Mouse (Mus musculus) granulocyte monocyte progenitor cell, adult 5-6 weeks (primary cell): ENCODE data around the gene Ube2ql1. TPM values are rescaled to one million over a fixed set of nuclear protein-coding genes. Genes with fewer than 3 reads are reported as not detected.
A peak's percentile ranks its signal among the peaks of the same experiment; 100 is the strongest.

Experiments used
- ATAC-seq: replicated peaks from 2 replicates; pipeline ENCODE4 v1.8.0; 2016; ENCODE audit warnings: mild to moderate bottlenecking, moderate TSS enrichment, inconsistent platforms; ENCODE audit not compliant: poor library complexity, severe bottlenecking
- total RNA-seq, 2 experiments: library from RNA; stranded (forward) in 1 of 2; stranded (reverse) in 1 of 2; fragments of 200-712, 200-1000 nt in 1 of 2; fragments of >200 nt in 1 of 2; fragmentation: Nextera tagmentation in 1 of 2; gene quantifications; 2 replicates each; pipeline ENCODE4 v1.2.3; 2014 to 2017

Gene Ube2ql1
- total RNA-seq, 2 experiments from 2014 or later = not detected

DNA sequence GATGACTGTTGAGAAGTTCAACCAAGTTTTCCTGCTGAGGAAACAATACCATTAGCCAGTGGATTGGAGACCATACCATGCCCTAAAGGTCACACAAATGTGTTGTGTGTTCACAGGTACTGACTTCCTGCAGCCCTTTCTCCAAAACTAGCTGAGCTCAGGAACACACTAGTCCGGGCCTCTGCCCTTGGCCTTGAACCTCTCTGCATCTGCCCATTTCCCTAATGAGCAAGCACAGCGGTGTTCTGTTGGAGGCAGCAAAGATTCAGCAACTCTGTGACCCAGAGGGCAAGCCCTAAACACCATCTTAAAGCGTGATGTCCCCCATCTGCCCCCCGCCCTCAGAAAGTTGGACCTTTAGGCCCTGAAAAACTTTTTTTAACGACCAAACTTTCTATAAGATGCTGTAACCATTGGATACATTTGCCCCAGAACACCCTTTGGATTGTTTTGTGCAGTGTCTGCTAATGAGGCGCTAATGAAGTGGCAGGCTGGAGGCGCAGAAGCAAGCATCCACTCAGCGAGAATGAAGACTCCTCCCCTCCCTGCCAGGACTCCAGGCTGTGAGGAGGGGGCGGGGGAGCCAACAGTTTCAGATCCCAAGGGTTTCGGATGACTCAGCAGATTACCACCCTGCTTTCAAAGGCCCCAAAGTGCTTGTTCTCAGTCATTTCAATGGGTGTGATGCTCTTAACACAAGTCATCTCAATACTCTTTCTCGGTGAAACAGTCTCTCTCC is 21.7 kb downstream of the Ube2ql1 start:
- ATAC-seq = no peak

DNA sequence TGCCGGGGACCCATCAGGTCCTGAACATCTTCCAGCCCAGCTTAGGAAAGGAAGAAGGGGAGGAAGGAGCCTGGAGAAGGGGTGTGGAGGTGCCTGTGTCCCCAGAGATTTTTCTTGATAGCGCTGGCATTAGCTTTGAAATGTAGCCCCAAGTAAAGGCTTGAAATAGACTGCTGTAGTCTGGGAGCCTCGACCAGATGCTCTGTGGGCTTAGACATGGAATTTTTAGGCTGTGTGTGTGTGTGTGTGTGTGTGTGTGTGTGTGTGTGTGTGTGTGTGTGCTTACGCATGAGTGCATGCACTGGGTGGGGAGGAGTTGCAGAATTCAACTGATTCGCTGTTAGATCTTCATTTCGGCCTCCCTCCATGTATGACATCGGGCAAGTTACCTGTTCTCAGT is 31.5 kb downstream of the Ube2ql1 start:
- no peak for ATAC-seq

DNA sequence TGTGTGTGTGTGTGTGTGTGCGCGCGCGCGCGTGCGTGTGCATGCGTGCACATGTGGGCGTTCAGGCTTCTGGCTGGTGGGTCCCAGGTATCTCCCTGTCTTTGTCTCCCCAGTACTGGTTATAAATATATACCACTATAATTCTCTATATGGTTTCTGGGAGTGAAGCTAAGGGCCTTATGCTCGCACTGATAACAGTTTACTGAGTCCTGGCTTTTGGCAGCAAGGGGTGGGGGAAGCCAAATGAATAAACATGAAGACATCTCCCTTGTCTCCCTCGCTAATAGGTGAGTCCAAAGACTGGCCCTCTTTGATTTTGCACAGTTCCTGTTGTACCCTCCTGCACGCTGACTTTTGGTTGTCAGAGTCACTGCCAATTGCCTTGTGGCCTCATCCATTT is 32.2 kb downstream of the Ube2ql1 start:
- ATAC-seq = no peak

DNA sequence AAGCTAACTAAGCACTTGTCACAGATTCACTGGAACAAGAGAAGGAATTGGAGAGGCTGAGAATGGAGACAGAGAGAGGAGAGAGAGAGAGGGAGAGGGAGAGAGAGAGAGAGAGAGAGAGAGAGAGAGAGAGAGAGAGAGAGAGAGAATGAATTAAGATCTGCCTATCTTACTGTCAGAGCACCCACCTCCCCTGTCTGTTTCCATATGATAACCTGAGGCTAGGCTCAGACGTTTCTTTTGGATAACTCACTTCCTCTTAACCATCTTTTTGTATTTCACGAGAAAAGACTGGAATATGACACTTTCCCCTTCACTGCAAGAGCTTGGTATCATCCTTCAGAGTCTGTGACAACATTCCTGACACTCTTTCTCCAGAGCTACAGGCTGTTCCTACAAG is 32.8 kb downstream of the Ube2ql1 start:
- no peak for ATAC-seq

DNA sequence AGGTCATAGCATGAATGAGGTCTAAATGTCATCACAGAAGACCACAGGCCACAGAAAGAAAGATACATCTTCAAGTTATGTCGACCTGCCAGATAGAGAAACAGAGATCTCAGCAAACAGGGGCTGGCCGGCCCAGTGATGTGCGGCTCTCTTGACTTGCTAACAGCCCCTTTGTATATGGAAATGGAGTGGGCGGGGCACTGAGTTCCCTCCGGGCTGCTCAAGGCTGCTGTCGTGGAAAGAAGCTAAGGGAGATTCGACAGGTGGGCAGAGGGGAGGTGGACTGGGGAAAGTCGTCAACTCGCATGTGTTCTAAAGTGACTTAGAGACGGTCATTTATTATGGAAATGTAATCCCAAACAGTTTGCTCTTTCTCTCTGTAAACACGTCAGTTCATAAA is 36.2 kb downstream of the Ube2ql1 start:
- ATAC-seq = no peak

DNA sequence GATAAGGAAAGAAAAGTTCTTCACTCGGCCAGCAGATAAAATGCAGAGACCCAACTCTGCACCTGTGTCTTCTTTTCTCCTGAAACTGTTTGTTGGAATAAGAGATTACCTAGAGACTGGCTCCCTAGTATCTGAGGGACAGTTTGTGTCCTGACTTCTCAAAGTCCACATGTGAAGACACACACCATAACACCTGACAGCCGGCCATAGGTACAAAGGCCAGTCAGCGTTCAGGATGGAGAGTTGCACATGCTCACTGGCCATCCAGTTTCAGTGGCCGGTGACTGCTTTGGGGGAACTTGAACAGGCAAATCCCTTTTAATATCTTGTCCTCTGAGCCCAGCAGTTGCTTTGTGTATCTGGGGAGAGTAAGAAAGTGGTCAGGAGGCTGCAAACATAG is 38.3 kb downstream of the Ube2ql1 start:
- ATAC-seq = no peak

DNA sequence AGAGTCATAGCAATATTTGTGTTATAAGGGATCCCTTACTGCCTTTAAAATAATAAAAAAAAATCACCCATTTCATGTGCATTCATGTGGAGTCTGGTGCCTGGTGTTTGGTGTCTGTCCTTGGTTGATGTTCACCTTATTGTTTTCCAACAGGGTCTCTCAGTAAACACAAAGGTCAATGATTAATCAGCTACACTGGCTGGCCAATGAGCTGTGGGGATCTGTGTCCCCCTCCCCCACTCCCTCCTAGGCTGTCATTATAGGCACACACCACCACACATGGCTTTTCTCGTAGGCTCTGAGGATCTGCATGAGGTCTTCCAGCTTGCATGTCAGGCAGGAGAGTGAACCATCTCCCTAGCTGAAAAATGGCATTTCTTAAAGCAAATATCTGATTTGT is 38.9 kb downstream of the Ube2ql1 start:
- no peak for ATAC-seq

DNA sequence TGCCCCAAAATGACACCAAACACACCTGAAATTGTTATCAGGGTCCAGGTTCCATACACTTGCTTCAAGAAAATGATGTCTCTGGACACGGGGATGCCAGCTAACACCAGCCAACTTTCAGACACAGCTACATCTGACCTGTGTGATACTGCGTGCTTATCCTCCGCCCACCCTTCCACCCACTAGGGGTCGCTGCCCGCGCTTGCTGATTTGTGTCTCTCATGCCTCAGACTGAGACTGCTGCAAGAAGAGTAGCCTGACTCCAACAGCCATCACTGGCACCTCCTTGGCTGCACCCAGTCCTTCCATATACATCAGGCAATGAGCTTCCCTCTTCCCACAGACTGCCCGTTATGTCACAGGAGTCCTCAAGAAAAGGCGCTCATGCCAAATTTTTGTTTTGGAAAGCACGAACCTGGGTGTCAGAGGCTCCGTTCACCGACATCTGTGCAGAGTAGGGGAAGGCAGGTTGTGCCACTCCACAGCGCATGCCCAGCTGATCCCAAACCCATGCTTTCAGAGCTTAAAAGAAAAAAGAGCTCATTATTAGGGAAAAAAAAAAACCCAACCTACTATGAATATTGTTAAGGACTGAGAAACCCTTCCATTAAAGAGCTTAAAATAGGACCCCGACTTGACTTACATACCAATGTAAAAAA is 43.2 kb downstream of the Ube2ql1 start:
- peak; percentile 58 for ATAC-seq

DNA sequence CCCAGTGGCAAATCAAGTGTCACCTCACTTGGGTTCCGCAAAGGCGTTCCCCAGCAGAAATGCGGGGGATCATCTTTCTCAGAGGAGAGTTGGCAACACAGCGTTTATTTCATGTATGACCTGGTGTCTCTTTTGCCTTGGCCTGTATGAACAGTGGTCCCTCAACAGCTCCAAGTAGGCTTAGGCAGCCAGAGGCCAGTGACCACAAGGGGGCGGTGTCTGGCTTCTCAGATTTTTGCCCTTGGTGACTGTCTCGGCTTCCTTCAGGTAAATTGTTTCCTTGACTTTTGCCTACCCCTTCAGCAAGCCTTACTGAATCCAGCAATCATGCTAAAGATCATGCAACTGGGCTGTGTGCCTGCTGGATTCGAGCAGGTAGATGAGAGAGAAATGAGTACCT is 48.6 kb downstream of the Ube2ql1 start:
- ATAC-seq = 0 out of 2 replicates have a peak, but pooled peaks have one; percentile 35

DNA sequence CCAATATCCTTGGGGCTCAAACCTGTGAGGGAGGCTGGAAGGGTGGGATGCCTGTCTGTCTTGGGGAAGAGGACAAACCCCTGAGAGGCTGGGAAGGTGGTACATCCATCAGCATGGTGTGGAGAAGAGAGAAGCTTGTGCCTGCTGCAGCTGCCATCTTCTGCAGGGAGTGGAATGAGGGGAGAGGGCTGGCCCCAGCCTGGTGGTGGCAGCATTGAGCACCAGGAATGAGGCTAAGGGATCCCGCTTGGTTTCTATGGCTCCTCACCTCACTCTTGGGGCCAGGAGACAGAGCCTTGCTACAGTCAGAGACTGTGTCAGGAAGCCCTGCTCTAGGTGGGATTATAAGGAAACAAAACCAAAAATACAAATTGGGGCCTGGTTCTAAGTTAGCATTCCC is 52.7 kb downstream of the Ube2ql1 start:
- ATAC-seq = no peak

DNA sequence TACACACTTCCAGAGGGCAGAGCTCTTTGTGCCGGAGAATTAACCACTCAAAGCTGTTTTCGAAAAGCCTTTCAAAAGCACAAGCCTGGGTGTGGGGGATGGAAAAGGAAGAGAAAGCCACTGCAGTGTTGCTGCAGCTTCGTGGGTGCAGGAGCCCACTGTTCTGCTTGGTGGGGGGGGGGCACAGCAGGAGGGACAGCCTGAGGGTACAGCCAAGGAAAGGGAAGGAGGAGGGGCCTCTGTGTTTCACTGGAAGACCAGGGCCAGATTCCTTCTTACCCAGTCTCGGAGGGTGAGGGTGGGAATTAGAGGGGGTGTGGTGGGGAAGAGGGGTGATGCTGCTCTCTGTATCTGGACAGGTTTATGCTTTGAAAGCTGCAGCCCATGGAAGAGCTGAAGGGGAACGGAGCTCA is 54.3 kb downstream of the Ube2ql1 start:
- no peak for ATAC-seq

DNA sequence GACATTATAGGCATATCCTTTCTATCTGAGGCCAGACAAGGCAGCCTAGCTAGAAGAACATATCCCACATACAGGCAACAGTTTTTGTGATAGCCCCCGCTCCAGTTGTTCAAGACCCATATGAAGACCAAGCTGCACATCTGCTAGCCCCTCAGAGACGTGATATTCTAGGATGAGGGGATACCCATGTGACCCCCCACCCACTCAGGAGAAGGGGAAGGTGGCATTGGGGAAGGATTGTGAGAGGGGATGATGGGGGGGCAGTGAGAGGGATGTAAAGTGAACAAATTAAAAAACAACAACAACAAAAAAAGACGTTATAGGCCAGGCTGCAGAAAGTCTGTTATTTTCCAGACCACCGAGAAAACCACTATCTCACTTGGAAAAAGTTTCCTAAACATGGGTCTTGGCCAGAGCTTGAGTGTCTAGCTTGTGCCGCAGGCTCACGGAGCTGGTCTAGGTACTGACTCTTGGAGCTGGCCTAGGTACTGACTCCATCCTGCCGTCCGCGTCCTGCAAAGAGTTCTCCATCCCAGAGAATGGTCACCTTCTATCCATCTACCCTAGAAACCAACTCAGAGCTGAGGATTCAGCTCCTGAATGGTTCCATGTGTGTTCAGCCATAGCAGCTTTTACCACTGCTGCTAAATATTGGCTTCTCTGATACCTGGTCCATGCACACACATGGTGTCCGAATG is 65.6 kb downstream of the Ube2ql1 start:
- ATAC-seq = no peak

DNA sequence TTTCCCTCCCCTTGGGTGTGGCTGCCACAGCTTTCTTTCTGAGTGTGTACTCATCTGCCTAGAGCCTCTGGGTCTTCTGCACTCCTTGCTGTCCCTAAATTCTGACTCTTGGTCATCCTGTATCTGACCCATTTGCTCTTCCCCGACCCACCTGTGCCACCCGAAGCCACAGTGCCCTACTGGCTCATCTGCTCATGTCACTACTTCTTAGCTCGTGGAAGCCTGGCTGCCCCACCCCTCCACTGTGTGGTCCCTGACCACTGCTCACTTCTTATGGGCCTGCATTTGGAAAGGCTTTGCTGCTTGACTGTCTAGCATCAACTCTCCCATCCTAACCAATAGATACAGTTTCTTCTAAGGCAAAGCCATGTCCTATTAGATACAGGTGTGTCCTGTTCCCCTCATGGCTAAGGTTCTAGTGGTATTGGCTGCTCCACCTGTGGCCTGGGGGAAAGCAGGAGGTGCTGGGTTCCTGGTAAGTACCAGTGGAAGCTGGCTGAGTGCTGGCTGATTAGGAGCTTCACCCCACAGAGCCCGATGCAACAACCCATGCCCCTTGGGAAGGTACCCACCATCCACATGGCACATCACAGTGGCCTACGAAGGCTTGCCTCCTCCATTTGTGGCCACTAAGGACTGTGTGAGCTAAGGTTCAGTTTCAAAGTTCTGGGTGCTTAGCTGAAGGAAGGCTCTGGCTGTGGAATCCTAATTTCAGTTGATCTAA is 66.3 kb downstream of the Ube2ql1 start:
- no peak for ATAC-seq

DNA sequence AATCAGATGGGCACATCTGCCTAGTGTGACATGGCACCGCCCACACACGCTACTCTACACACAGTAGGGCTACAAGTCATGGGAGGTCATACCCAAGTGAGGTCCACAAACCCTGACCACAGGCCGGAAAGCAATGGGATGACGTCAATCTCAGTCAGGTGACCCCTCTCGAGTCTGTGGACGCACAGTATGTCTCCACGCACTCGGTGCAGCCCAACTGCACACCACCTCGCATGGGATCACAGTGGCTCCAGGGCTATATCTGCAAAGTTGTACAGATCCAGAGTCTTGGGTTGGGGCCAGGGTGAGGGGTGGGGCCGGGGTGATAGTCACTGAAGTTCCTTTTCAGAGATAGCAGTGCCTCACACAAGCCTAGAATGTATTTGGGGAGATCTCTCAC is 67.1 kb downstream of the Ube2ql1 start:
- no peak for ATAC-seq

DNA sequence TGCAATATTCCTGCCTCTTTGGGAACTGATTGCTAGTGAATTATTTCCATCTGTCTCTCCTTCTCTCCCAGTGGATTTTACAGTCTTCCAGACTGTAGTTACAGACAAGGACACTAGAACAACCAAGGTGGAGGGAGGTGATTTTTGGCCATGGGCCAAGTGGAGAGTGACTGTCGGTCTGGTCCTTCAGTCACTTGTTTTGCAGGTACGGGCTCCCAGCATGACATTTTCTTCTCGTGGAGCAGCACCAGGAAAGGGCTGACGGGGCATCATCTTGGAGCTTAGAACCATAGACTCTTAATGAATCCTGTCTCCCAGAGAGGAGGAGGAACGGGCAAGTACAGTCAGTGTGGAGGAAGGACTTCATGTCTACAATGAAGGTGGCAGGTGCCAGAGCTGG is 67.6 kb downstream of the Ube2ql1 start:
- no peak for ATAC-seq

DNA sequence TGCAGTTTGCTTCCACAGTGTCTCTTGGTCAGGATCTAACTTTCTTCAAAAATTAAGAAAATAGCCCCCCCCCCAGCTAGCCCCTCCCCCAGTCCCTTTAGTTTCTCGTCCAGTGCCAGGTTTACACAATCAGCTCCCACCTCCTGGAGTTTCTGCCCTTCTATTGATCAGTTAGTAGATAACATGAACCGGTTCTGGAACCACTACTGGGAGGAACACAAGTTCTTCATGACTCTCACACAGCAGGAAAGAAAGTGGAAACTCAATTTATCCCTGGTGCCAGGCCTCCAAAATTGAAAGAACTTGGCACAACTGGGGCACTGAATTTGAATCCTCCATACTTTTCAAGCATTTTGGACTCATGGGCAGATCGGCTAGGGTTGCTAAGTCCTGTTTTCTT is 85.2 kb downstream of the Ube2ql1 start:
- ATAC-seq = no peak

Other genes starting within 250 kb of the Ube2ql1 start
- 117 and 132 TPM in 2 replicates for gene Nsun2, start 206.1 kb downstream of the Ube2ql1 start, total RNA-seq (2014; fragmentation: Nextera tagmentation)
- gene Nsun2, start 206.1 kb downstream of the Ube2ql1 start, total RNA-seq (2017) = 217 and 233 TPM in 2 replicates
- 9.0 and 10.6 TPM in 2 replicates for gene Tent4a, start 205.3 kb downstream of the Ube2ql1 start, total RNA-seq (2014; fragmentation: Nextera tagmentation)
- gene Tent4a, start 205.3 kb downstream of the Ube2ql1 start, total RNA-seq (2017) = 10.9 and 11.4 TPM in 2 replicates
- 3.7 and 4.6 TPM in 2 replicates for gene Srd5a1, start 128.4 kb downstream of the Ube2ql1 start, total RNA-seq (2014; fragmentation: Nextera tagmentation)
- gene Srd5a1, start 128.4 kb downstream of the Ube2ql1 start, total RNA-seq (2017) = 2.7 and 4.6 TPM in 2 replicates
- 26.7 and 47.4 TPM in 2 replicates for gene Med10, start 62.5 kb upstream of the Ube2ql1 start, total RNA-seq (2014; fragmentation: Nextera tagmentation)
- 40.1 and 46.0 TPM in 2 replicates for gene Med10, start 62.5 kb upstream of the Ube2ql1 start, total RNA-seq (2017)